Mouse (Mus musculus) heart, postnatal 10 days (tissue): ENCODE measurements around the gene Kcnj1. TPM values are rescaled to one million over a fixed set of nuclear protein-coding genes. Genes with fewer than 3 reads are reported as not detected.

Source experiments
- DNase-seq, 2 experiments: peaks; one replicate each; pipeline ENCODE4 v3.0.0; 2021
- intact Hi-C: fragments of 180-260 bp; cut with DNase I; formaldehyde crosslinking; loops from one replicate; pipeline ENCODE4 v1.15.1; 2025
- total RNA-seq, 2 experiments: library from RNA; stranded (reverse); gene quantifications; 2 replicates each; pipeline ENCODE4 v1.2.3; 2021

Kcnj1 gene
- total RNA-seq, 2 experiments from 2014 or later, result not detected

DNA sequence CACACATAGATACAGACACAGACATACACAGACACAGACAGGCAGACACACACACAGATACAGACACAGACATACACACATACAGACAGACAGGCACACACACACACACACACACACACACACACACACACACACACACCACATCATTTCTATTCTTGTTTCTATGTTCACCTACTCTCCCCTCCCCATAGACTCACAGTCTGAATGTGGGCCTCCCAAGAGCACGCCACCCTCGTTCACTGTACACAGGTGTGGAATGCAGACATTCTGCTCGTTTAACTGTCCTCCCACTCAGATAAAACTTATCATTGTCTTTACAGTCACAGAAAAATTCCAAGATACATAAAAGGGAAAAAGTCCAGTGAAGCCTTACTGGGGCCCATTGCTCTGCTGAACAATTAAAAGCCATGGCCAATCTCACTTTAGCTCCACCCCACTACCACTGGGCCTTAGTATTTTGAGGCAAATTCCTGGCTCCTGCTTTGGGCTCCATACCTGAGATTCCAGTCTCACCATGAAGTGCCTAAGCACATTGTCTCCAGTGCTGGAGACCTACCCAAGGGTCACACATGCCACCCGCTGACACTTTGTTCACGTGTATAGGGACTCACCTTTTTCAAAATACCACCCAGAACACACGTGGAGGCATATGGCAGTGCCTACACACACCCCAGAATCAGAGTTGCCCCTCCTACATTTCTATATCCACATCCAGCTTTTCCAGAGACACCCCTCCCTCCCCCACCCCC, 72.3 kb downstream of the Kcnj1 start:
- intact Hi-C loops, result no loop called here
- no peak for DNase-seq

DNA sequence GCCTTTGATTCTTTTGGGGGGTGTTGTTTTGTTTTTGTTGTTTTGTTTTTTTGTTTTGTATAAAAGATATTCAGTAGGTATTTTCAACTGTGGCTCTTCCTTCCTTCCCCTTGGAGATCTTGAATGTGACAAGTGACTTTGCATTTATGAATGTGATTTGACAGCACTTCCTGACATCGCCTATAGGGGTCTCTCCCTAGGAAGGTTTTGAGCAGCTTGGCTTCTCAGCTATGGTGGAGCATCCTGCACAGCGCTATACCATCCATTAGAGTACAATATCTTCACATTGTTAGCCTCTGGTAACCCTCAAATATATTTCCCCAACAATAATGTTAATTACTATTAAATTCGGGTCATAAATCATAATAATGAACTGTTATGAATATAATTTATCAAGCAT, 73.5 kb downstream of the Kcnj1 start:
- DNase-seq, result peak; percentile 29 to 44
- intact Hi-C loops, result no loop called here

GRCm38 (mm10) chr9:32448766-32449165, 76.5 kb downstream of the Kcnj1 start:
- no peak for DNase-seq
- intact Hi-C loops, result no loop called here

Other genes with a start within 250 kb of the Kcnj1 start
- 10 to 100 TPM; 46.4 to 48.2 TPM for gene Kcnj5, start 28.1 kb upstream of the Kcnj1 start, total RNA-seq
- 10 to 100 TPM; 41.1 to 47.5 TPM for gene Fli1, start 170.4 kb downstream of the Kcnj1 start, total RNA-seq